21 mouse cellular contexts compared by ENCODE assay signal in genomic region chr5:45495429-45495975, GRCm38 (mm10). TPM values are rescaled to one million over a fixed set of nuclear protein-coding genes. Genes with fewer than 3 reads are reported as not detected.
A peak's percentile ranks its signal among the peaks of the same experiment; 100 is the strongest.
DNase-seq lines count a peak whose midpoint lies in the region; ATAC-seq and TF ChIP-seq lines count a peak whose summit lies in the region.
"Had no signal": no experiment of that assay in that cellular context is flagged by ENCODE, and none has a peak within 500 bp of the region (broad histone marks: within the 10 kb centered on the region; RNA-seq: fewer than 3 reads in every experiment).

No protein-coding gene starts in this region.

- DNase-seq in kidney, adult 2 months = peak; percentile 49
- DNase-seq in kidney, postnatal 14 days = no peak
- DNase-seq in lung, postnatal 14 days = no peak
- DNase-seq in frontal cortex, adult 2 months (ENCODE audit: extremely low spot score in 1 of 2, low spot score in 1 of 2) = no peak
- no peak for DNase-seq in left cerebral cortex, adult 9 months (ENCODE audit: low spot score in 2 of 2)
- DNase-seq in cerebellum, adult 11-12 months = no peak
- DNase-seq: cerebellum, postnatal 14 days; embryo, embryonic 11 days; gastrocnemius, postnatal 14 days; heart, adult 2 months; kidney, adult 11 months; liver, embryonic 13.5 days had no signal

- no peak for TF ChIP-seq CTCF in kidney, adult 2 months (conservative IDR thresholded peaks at IDR 0.05; ENCODE audit: insufficient read depth, insufficient read length, low read depth, low read length)

- no peaks in the 10 kb centered on the region for H3K9me3 ChIP-seq in lung, embryonic 15.5 days
- H3K9me3 ChIP-seq in intestine, embryonic 16.5 days (ENCODE audit: control insufficient read depth, low read length) = no peaks in the 10 kb centered on the region
- H3K9me3 ChIP-seq: embryonic facial prominence, embryonic 15.5 days; hindbrain, embryonic 12.5 days; liver, embryonic 13.5 days; megakaryocyte, embryonic 14.5 days; neural tube, embryonic 12.5 days had no signal

- no peak for ATAC-seq in lung, embryonic 15.5 days (ENCODE audit: borderline replicate concordance, extremely low read depth, low FRiP score, low TSS enrichment)
- 0 out of 2 replicates have a peak, but pooled peaks have one; percentile 0 for ATAC-seq in intestine, embryonic 16.5 days

- H3K9ac ChIP-seq in lung, embryonic 15.5 days = no peak overlapping the region
- H3K9ac ChIP-seq in intestine, embryonic 16.5 days (ENCODE audit: low read depth, low read length) = no peak overlapping the region; the same call in 1 of the 2 replicates
- H3K9ac ChIP-seq: embryonic facial prominence, embryonic 15.5 days; hindbrain, embryonic 12.5 days; liver, embryonic 13.5 days; neural tube, embryonic 12.5 days had no signal

- H3K4me3 ChIP-seq in kidney, adult 2 months (ENCODE audit: insufficient read depth, low read depth, low read length) = no peak overlapping the region
- H3K4me3 ChIP-seq in lung, embryonic 15.5 days = no peak overlapping the region
- H3K4me3 ChIP-seq in intestine, embryonic 16.5 days (ENCODE audit: low read length) = no peak overlapping the region
- H3K4me3 ChIP-seq: heart, adult 2 months; hindbrain, embryonic 12.5 days; liver, embryonic 13.5 days; megakaryocyte, embryonic 14.5 days; neural tube, embryonic 12.5 days had no signal

- peaks cover 10% of the 10 kb centered on the region; the same call in 1 of the 2 replicates for H3K4me1 ChIP-seq in kidney, adult 2 months (ENCODE audit: control insufficient read depth, insufficient read depth, low read length)
- H3K4me1 ChIP-seq in lung, embryonic 15.5 days = peaks cover 15% of the 10 kb centered on the region
- peaks cover 13% of the 10 kb centered on the region for H3K4me1 ChIP-seq in intestine, embryonic 16.5 days (ENCODE audit: control insufficient read depth, insufficient read depth, low read length)

- TF ChIP-seq POLR2A in kidney, adult 2 months (IDR thresholded peaks at IDR 0.05; ENCODE audit: low read depth, low read length) = no peak

- peak overlapping the region; percentile 27 for H3K27ac ChIP-seq in kidney, adult 2 months (ENCODE audit: insufficient read depth, low read depth, low read length)
- no peak overlapping the region for H3K27ac ChIP-seq in lung, embryonic 15.5 days
- peak overlapping the region; percentile 67 for H3K27ac ChIP-seq in intestine, embryonic 16.5 days (ENCODE audit: low read length)
- H3K27ac ChIP-seq: embryonic facial prominence, embryonic 15.5 days; heart, adult 2 months; hindbrain, embryonic 12.5 days; liver, embryonic 13.5 days; neural tube, embryonic 12.5 days had no signal

- peaks cover under 1% of the 10 kb centered on the region; the same call in 1 of the 2 replicates for H3K36me3 ChIP-seq in kidney, adult 2 months (ENCODE audit: control insufficient read depth, insufficient read depth, low read length)
- peaks cover 43% of the 10 kb centered on the region for H3K36me3 ChIP-seq in lung, embryonic 15.5 days
- H3K36me3 ChIP-seq in intestine, embryonic 16.5 days (ENCODE audit: control insufficient read depth, insufficient read depth, low read length) = peaks cover 5% of the 10 kb centered on the region

- 61% methylated on average over 3 of the region's 3 CpGs for WGBS in kidney, adult 2 months
- WGBS in lung, embryonic 15.5 days = 84% methylated on average over 3 of the region's 3 CpGs
- 77% methylated on average over 3 of the region's 3 CpGs for WGBS in intestine, embryonic 16.5 days

- H3K27me3 ChIP-seq in kidney, adult 2 months (replicated peaks; ENCODE audit: control insufficient read depth, insufficient read depth, low read length) = no peaks in the 10 kb centered on the region
- H3K27me3 ChIP-seq in lung, embryonic 15.5 days = 0 out of 2 replicates have a peak, but pooled peaks cover 3% of the 10 kb centered on the region
- no peaks in the 10 kb centered on the region for H3K27me3 ChIP-seq in intestine, embryonic 16.5 days (replicated peaks; ENCODE audit: control insufficient read depth, insufficient read depth, low read length)
- H3K27me3 ChIP-seq: embryonic facial prominence, embryonic 15.5 days; liver, embryonic 13.5 days; megakaryocyte, embryonic 14.5 days; neural tube, embryonic 12.5 days had no signal

- peak overlapping the region; percentile 76; the same call in 1 of the 2 replicates for H3K4me2 ChIP-seq in lung, embryonic 15.5 days
- peak overlapping the region; percentile 26 for H3K4me2 ChIP-seq in intestine, embryonic 16.5 days (ENCODE audit: low read depth, low read length)
- H3K4me2 ChIP-seq: embryonic facial prominence, embryonic 15.5 days; hindbrain, embryonic 12.5 days had no signal

RNA-seq across cellular contexts. Expression of gene Lap3, which starts 2.3 kb away (rescaled TPM):
- polyA plus RNA-seq in kidney, adult 2 months (2012; rRNA removed) = 93.2 and 96.5 TPM in 2 replicates
- polyA plus RNA-seq in lung, embryonic 15.5 days (2015; fragmentation: Nextera tagmentation; extraction: Ambion mirVana) = 94.9 and 100 TPM in 2 replicates
- polyA plus RNA-seq in intestine, embryonic 16.5 days (2015; fragmentation: Nextera tagmentation; extraction: Ambion mirVana) = 153 and 162 TPM in 2 replicates
- 48.4 and 58.8 TPM in 2 replicates for polyA plus RNA-seq in frontal cortex, adult 2 months (2012; rRNA removed)

RNA-seq across cellular contexts. Expression of gene Med28, which starts 24.5 kb away (rescaled TPM):
- 173 and 194 TPM in 2 replicates for polyA plus RNA-seq in kidney, adult 2 months (2012; rRNA removed)
- 226 and 241 TPM in 2 replicates for polyA plus RNA-seq in lung, embryonic 15.5 days (2015; fragmentation: Nextera tagmentation; extraction: Ambion mirVana)
- polyA plus RNA-seq in intestine, embryonic 16.5 days (2015; fragmentation: Nextera tagmentation; extraction: Ambion mirVana) = 220 and 233 TPM in 2 replicates
- 121 and 124 TPM in 2 replicates for polyA plus RNA-seq in frontal cortex, adult 2 months (2012; rRNA removed)

RNA-seq across cellular contexts. Expression of gene Clrn2, which starts 42.0 kb away (rescaled TPM):
- not detected in 2 replicates for polyA plus RNA-seq in kidney, adult 2 months (2012; rRNA removed)
- not detected in 2 replicates for polyA plus RNA-seq in lung, embryonic 15.5 days (2015; fragmentation: Nextera tagmentation; extraction: Ambion mirVana)
- polyA plus RNA-seq in intestine, embryonic 16.5 days (2015; fragmentation: Nextera tagmentation; extraction: Ambion mirVana) = not detected in 2 replicates
- polyA plus RNA-seq in frontal cortex, adult 2 months (2012; rRNA removed) = 0.34 and 0.48 TPM in 2 replicates
- polyA plus RNA-seq: forebrain, embryonic 11.5 days; heart, adult 2 months; heart, embryonic 16.5 days; liver, embryonic 13.5 days; neural tube, embryonic 12.5 days; stomach, embryonic 16.5 days had no signal

RNA-seq across cellular contexts. Expression of gene Qdpr, which starts 45.5 kb away (rescaled TPM):
- 415 and 434 TPM in 2 replicates for polyA plus RNA-seq in kidney, adult 2 months (2012; rRNA removed)
- 136 TPM in 2 replicates for polyA plus RNA-seq in lung, embryonic 15.5 days (2015; fragmentation: Nextera tagmentation; extraction: Ambion mirVana)
- 359 and 405 TPM in 2 replicates for polyA plus RNA-seq in intestine, embryonic 16.5 days (2015; fragmentation: Nextera tagmentation; extraction: Ambion mirVana)
- 208 TPM in 2 replicates for polyA plus RNA-seq in frontal cortex, adult 2 months (2012; rRNA removed)
